Mouse (Mus musculus) lung, embryonic 16.5 days (tissue): ENCODE results near the gene Cacng7. TPM values are rescaled to one million over a fixed set of nuclear protein-coding genes. Genes with fewer than 3 reads are reported as not detected.

ENCODE experiments used
- ATAC-seq: fragments of 200-750 bp; cut with Nextera tagmentation; 2 replicates; pipeline ENCODE4 v1.8.0; 2017; ENCODE audit warnings: low read depth, mild to moderate bottlenecking, moderate library complexity
- H3K27ac ChIP-seq: fragments of 300-500 bp; sonication (generic); 2 replicates; pipeline ENCODE4 v1.5.1; 2014; ENCODE audit warnings: mild to moderate bottlenecking, control low read depth, low read length
- H3K27me3 ChIP-seq: fragments of 300-500 bp; sonication (generic); 2 replicates; pipeline ENCODE4 v1.6.1; 2014; ENCODE audit warnings: low read depth, low read length, mixed read lengths; ENCODE audit not compliant: control insufficient read depth, insufficient read depth
- H3K36me3 ChIP-seq: fragments of 300-500 bp; sonication (generic); 2 replicates; pipeline ENCODE4 v1.6.1; 2014; ENCODE audit warnings: low read length; ENCODE audit not compliant: control insufficient read depth, insufficient read depth
- H3K4me1 ChIP-seq: fragments of 300-500 bp; sonication (generic); replicated peaks from 2 replicates; pipeline ENCODE4 v1.6.1; 2014; ENCODE audit warnings: low read length, mixed read lengths; ENCODE audit not compliant: control insufficient read depth, insufficient read depth
- H3K4me2 ChIP-seq: fragments of 300-500 bp; sonication (generic); 2 replicates; pipeline ENCODE4 v1.6.1; 2014; ENCODE audit warnings: low read depth, low read length, control low read depth
- H3K4me3 ChIP-seq: fragments of 300-500 bp; sonication (generic); 2 replicates; pipeline ENCODE4 v1.5.1; 2014; ENCODE audit warnings: mild to moderate bottlenecking, low read length, control low read depth
- H3K9ac ChIP-seq: fragments of 300-500 bp; sonication (generic); 2 replicates; pipeline ENCODE4 v1.6.1; 2014; ENCODE audit warnings: low read length, control low read depth
- H3K9me3 ChIP-seq: fragments of 300-500 bp; sonication (generic); 2 replicates; pipeline ENCODE4 v1.6.1; 2016; ENCODE audit warnings: low read length; ENCODE audit not compliant: control insufficient read depth
- WGBS: fragments of 180-500 bp; shearing (Covaris S2); extraction: QIAGEN DNeasy Blood & Tissue Kit; methylation state at CpG from one replicate; pipeline ENCODE4 v1.1.7; 2014; 5-methylcytosine and 5-hydroxymethylcytosine counted together
- polyA plus RNA-seq: library from polyadenylated mRNA; unstranded; fragments of >200 nt; fragmentation: Nextera tagmentation; extraction: Ambion mirVana; gene quantifications from 2 replicates; pipeline ENCODE4 v1.2.1, GENCODE M21; 2015

The Cacng7 gene
- polyA plus RNA-seq, 1 experiment from 2014 or later: 0.55 TPM

DNA sequence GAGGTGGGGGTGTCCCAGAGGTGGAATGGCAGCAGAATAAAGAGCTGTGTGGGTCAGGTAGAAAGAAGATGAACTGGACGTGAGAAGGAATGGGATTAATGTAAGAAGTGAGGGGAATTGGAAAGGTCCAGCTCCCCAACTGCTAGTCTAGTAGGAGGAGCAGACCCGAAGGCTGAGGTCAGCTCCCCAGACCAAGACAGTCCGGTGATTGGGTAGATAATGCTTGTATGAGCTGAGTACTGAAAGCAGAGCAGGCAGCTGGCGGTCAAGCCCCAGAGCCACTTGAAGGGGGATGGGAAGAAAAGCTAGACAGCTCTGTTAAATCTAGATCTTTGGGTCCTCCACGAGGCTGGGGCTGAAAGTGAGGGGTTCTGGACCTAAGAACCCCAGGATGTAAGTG lies 787 bp downstream of the Cacng7 start:
- WGBS: 11% methylated on average over 5 of the region's 5 CpGs

DNA sequence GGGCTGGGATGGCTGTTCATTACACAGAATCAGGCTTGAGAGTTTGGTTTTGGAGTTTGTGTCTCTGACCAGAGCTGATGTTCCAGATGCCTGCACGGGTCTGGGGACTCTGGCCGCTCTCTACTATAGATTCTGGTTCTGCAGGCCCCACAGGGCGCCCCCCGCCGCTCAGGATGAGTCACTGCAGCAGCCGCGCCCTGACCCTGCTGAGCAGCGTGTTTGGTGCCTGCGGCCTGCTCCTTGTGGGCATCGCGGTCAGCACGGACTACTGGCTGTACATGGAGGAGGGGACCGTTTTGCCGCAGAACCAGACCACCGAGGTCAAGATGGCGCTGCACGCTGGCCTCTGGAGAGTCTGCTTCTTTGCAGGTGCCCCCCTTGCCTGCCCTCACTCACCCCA lies 3.7 kb downstream of the Cacng7 start:
- H3K4me2 ChIP-seq: no peak overlapping the region
- 68% methylated on average over 17 of the region's 17 CpGs for WGBS
- H3K9ac ChIP-seq: no peak overlapping the region
- peaks cover 15% of the 10 kb centered on the region for H3K4me1 ChIP-seq
- no peak for ATAC-seq
- H3K36me3 ChIP-seq: no peaks in the 10 kb centered on the region
- no peaks in the 10 kb centered on the region for H3K9me3 ChIP-seq
- no peak overlapping the region for H3K27ac ChIP-seq
- peaks cover 14% of the 10 kb centered on the region for H3K27me3 ChIP-seq
- no peak overlapping the region for H3K4me3 ChIP-seq

More for the DNA sequence above, 787 bp downstream of the Cacng7 start:
- no peak for ATAC-seq
- Histone ChIP-seq H3K27me3 (peaks cover 18% of the 10 kb centered on the region), H3K4me3 (peak overlapping the region; percentile 62), H3K9ac (peak overlapping the region; percentile 71), H3K27ac (no peak overlapping the region), H3K9me3 (no peaks in the 10 kb centered on the region), H3K4me1 (peaks cover 18% of the 10 kb centered on the region), H3K36me3 (no peaks in the 10 kb centered on the region), H3K4me2 (peak overlapping the region; percentile 59)

DNA sequence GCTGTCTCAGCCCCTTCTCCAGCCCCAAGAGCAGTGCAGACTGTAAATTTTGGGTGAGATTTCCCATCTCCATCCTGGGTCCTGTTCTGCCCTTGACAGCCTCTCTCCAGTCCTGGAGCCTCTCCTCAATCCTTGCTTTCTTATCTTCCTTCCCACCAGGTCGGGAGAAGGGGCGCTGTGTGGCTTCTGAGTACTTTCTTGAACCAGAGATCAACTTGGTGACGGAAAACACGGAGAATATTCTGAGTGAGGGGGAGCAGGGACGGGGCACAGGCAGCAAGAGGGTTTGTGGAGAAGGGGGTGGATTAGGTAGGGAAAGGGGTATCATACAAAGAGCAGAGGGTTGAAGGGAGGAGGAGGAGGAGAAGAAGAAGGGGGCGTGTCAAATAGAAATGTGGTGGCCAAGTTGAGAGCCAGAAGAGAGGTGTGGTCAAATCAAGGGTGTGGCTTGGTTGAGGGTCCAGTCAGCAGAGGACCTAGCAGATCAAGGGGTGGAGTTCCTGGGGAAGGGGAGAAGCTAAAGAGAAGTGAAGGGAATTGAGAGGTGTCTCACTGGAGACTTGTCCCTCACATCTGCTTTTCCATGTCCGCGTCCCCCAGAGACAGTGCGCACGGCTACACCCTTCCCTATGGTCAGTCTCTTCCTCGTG lies 5.7 kb downstream of the Cacng7 start:
- 66% methylated on average over 11 of the region's 11 CpGs for WGBS
- no peak overlapping the region for H3K4me3 ChIP-seq
- H3K27me3 ChIP-seq: peaks cover 4% of the 10 kb centered on the region
- H3K4me2 ChIP-seq: no peak overlapping the region
- no peak for ATAC-seq
- no peak overlapping the region for H3K27ac ChIP-seq
- peaks cover 3% of the 10 kb centered on the region for H3K4me1 ChIP-seq
- H3K9me3 ChIP-seq: no peaks in the 10 kb centered on the region
- no peaks in the 10 kb centered on the region for H3K36me3 ChIP-seq
- H3K9ac ChIP-seq: no peak overlapping the region

DNA sequence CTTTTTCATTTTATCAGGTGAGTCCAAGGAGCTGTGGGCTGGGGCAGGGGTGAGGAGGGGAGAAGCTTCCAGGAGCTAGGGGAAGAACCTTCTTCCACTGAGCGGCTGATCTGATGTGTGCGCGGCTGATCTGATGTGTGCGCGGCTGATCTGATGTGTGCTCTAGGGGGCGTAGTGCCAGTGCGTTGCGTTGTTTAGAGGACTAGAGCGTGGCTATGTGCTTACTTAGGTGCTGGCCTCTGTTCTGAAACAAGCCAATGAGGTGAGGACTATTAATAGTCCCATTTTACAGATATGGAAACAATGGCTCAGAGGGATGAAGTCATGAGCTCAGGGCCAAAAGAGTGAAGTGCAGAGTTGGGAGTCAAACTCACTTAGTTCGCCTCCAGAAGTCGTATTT lies 6.3 kb downstream of the Cacng7 start:
- ATAC-seq: no peak
- no peak overlapping the region for H3K9ac ChIP-seq
- no peaks in the 10 kb centered on the region for H3K9me3 ChIP-seq
- H3K27ac ChIP-seq: no peak overlapping the region
- no peaks in the 10 kb centered on the region for H3K4me1 ChIP-seq
- H3K36me3 ChIP-seq: no peaks in the 10 kb centered on the region
- no peak overlapping the region for H3K4me2 ChIP-seq
- no peaks in the 10 kb centered on the region; the same call in 1 of the 2 replicates for H3K27me3 ChIP-seq
- WGBS: 86% methylated on average over 11 of the region's 11 CpGs
- no peak overlapping the region for H3K4me3 ChIP-seq

DNA sequence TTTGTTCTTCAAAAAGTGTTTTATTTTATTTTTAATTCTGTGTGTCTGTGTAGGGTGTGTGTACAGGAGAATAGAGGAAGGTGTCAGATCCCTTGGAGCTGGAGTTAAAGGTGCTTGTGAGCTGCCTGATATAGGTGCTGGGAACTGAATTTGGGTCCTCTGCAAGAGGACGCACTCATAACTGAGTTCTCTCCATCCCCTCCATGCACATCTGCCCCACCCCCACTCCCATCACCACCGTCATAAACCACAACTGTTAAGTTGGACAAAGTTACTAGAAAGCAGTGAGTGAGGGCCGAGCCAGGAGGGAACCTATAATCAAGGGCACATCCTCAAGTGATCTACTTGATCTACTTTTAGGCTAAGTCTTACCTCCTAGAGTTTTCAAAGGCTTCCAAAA lies 11.1 kb downstream of the Cacng7 start:
- Histone ChIP-seq H3K4me3 (no peak overlapping the region), H3K9me3 (no peaks in the 10 kb centered on the region), H3K4me2 (no peak overlapping the region), H3K9ac (no peak overlapping the region), H3K4me1 (no peaks in the 10 kb centered on the region), H3K36me3 (no peaks in the 10 kb centered on the region), H3K27ac (no peak overlapping the region), H3K27me3 (no peaks in the 10 kb centered on the region)
- WGBS: 78% methylated on average over 3 of the region's 3 CpGs
- ATAC-seq: no peak

DNA sequence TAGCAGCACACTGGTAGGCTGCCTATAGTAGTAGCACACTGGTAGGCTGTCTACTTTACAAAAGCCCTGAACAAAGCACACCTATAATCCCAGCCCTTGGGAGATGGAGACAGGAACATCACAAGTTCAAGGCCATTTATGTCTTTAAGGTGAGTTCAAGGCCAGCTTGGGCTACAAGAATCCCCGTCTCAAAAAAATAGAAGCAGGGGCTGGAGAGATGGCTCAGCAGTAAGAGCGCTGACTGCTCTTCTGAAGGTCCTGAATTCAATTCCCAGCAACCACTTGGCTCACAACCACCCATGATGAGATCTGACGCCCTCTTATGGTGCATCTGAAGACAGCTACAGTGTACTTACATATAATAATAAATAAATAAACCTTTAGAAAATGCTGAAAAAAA lies 12.5 kb downstream of the Cacng7 start:
- no peaks in the 10 kb centered on the region for H3K36me3 ChIP-seq
- no peaks in the 10 kb centered on the region for H3K9me3 ChIP-seq
- no peak overlapping the region for H3K9ac ChIP-seq
- H3K4me2 ChIP-seq: no peak overlapping the region
- 85% methylated on average over 3 of the region's 3 CpGs for whole genome bisulfite sequencing
- no peak overlapping the region for H3K4me3 ChIP-seq
- H3K27me3 ChIP-seq: no peaks in the 10 kb centered on the region
- H3K4me1 ChIP-seq: no peaks in the 10 kb centered on the region
- H3K27ac ChIP-seq: no peak overlapping the region
- ATAC-seq: no peak

DNA sequence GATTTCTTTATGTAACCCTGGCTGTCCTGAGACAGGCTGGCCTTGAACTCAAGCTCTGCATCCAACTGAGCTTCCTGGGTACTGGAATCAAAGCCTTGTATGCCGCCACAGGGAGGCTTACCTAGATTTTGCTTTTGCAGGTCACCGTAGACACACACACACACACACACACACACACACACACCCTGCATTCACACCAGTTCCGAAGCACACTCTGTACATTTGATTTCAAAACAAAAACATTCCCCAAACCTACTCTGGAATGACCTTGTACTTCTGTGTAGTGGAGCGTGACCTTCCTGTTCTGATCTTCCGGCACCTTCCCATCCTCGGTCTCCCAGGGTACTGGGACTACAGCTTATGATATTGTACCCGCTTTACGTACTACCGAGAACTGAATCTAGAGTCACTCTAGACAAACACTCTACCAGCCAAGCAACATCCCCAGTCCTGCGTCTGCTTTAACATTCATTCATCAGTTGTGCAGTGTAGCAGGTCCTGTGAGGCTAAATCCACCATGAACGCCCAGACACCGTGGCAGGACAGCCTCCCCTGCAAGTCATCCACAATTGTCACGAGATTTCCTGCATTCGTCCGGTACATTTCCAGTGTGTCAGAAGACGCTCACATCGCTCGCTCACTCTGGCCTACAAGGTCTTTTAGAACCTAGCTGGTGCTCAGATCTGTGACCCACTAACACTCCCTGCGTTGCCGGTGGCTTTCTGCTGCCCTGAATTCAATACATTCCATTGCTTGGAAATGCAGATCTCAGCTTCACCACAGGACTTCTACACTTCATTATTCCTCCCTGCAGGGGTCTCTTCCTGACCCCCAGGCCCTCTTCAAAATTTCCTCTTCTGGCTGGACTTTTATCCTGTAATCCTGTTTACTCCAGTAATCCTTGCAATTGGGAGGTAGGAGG lies 14.9 kb downstream of the Cacng7 start:
- no peaks in the 10 kb centered on the region for H3K36me3 ChIP-seq
- no peak for ATAC-seq

DNA sequence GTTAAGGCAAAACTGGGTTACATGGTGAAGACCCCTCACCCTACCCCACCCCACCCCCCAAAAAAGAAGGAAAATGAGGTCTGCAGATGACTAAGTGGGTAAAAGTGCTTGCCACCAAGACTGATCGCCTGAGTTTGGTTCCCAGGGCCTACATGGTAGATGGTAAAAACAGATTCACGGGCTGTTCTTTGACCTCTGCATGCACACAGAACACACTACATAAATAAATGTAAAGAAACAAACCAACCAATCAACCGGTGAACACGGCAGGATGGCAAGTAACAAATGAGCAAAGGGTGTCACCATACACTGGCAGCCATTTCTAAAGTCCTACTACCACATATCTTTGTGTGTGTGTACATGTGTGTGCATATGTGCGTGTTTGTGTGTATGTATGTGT lies 15.6 kb downstream of the Cacng7 start:
- Histone ChIP-seq H3K27me3 (no peaks in the 10 kb centered on the region), H3K4me3 (no peak overlapping the region), H3K9me3 (no peaks in the 10 kb centered on the region), H3K27ac (no peak overlapping the region), H3K4me2 (no peak overlapping the region), H3K36me3 (no peaks in the 10 kb centered on the region), H3K9ac (no peak overlapping the region), H3K4me1 (no peaks in the 10 kb centered on the region)
- 62% methylated on average over 5 of the region's 5 CpGs for WGBS
- no peak for ATAC-seq

More for the DNA sequence above, 14.9 kb downstream of the Cacng7 start:
- Histone ChIP-seq H3K4me1 (no peaks in the 10 kb centered on the region), H3K27me3 (no peaks in the 10 kb centered on the region), H3K27ac (no peak overlapping the region), H3K4me2 (no peak overlapping the region), H3K4me3 (no peak overlapping the region), H3K9ac (no peak overlapping the region), H3K9me3 (no peaks in the 10 kb centered on the region)
- WGBS: 61% methylated on average over 20 of the region's 20 CpGs

DNA sequence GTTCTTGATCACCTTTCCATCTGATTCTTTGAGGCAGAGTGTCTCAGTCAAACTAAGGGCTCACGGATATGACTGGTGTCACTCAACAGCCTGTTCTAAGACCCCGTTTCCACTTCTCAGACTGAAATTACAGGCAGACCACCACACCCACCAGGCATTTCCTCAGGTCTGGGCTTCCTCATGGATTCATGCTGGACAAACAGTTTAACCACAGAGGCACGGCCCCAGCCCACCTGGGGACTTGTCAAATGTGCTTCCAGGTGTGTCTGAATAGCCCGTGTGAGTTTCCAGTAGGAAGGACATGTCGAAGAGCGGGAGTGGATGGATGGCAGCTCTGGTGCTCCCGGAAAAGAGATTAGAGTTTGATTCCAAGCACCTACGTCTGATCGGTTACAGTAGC lies 17.0 kb downstream of the Cacng7 start:
- WGBS: 86% methylated on average over 9 of the region's 9 CpGs
- H3K27ac ChIP-seq: no peak overlapping the region
- H3K9ac ChIP-seq: no peak overlapping the region
- no peak overlapping the region for H3K4me3 ChIP-seq
- no peaks in the 10 kb centered on the region for H3K4me1 ChIP-seq
- no peak overlapping the region for H3K4me2 ChIP-seq
- ATAC-seq: no peak
- no peaks in the 10 kb centered on the region for H3K9me3 ChIP-seq
- no peaks in the 10 kb centered on the region for H3K36me3 ChIP-seq
- H3K27me3 ChIP-seq: no peaks in the 10 kb centered on the region
